Mouse (Mus musculus) macrophage (primary cell): ENCODE results near the gene Rbpms2. TPM values are rescaled to one million over a fixed set of nuclear protein-coding genes. Genes with fewer than 3 reads are reported as not detected.

Experiments used
- H3K27ac ChIP-seq: fragments of 350-480 bp; formaldehyde crosslinking; 2 replicates; pipeline ENCODE4 v1.9.0; 2021
- H3K36me3 ChIP-seq: fragments of 350-480 bp; formaldehyde crosslinking; 2 replicates; pipeline ENCODE4 v1.9.0; 2021; ENCODE audit errors: inconsistent target
- H3K4me3 ChIP-seq: fragments of 350-480 bp; formaldehyde crosslinking; 2 replicates; pipeline ENCODE4 v1.9.0; 2021; ENCODE audit errors: inconsistent target
- H3K79me2 ChIP-seq: fragments of 350-480 bp; formaldehyde crosslinking; 2 replicates; pipeline ENCODE4 v1.9.0; 2021; ENCODE audit errors: inconsistent target
- WGBS: methylation state at CpG from one replicate; pipeline ENCODE4 v1.1.7; 2026; ENCODE audit warnings: inconsistent platforms; ENCODE audit not compliant: missing documents; 5-methylcytosine and 5-hydroxymethylcytosine counted together
- polyA plus RNA-seq: library from polyadenylated mRNA; stranded (reverse); fragments of 250-400 nt; gene quantifications from 3 replicates; pipeline ENCODE4 v1.2.4, GENCODE M21; 2018; ENCODE audit warnings: inconsistent platforms
- total RNA-seq, 78 experiments: library from RNA; depleted of rRNA; stranded (reverse); fragments of 250-400 nt; gene quantifications; 1 replicate in 9 of 78; 2 replicates in 24 of 78; 3 replicates in 43 of 78; 4 replicates in 2 of 78; pipeline ENCODE4 v1.2.4; 2018; ENCODE audit warnings: inconsistent platforms in 56 of 78

Gene Rbpms2
- under 1 TPM in 3 of 26 experiments, not detected in 23; 0.44 to 0.67 (median 0.62) TPM for total RNA-seq (2018; cell fraction: chromatin; rRNA removed)
- total RNA-seq (2018; cell fraction: cytosol; rRNA removed) = under 1 TPM in 15 of 26 experiments, not detected in 11; 0.07 to 0.52 (median 0.22) TPM
- total RNA-seq (2018; cell fraction: nucleus; rRNA removed) = under 1 TPM in 3 of 26 experiments, not detected in 23; 0.36 to 0.56 (median 0.42) TPM
- 0.14 to 0.42 TPM (median 0.28 TPM) in 3 replicates for polyA plus RNA-seq

DNA sequence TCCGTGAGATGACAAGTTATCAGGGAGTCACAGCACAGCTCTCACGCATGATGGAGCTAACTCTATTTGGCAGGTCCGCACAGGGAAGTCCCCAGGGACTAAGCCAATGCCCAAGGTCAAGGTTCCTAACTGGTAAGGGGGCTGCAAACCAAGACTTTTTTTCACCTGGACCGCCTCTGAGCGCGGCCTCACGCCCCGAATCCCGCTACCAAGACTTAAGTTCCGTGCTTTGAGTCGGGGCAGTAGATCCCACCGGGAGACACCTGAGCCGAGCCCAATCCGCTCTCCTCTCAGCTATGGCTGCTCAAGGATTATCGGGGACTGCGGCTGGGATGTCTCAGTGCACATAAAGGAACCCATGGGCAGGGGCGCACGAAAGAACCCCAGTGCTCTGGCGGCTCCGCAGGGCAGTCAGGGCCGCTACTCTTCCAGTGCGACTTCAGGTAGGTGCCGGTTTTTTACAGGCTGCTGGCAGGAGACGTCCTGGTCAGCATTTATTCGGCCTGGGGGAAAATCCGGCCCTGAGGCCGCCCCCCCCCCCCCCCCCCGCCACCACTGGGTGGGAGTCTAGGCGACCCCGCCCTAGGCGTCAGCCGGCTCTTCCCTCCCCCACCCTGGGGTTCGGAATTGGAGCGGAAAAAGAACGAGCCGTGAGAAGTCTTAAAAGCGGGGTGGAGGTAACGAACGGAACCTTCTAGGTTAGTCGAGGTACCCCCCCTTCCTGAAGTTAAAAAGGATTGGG is at the start of gene Rbpms2:
Gene Rbpms2 (plus strand): TSS at position 624 of the 742 bp plus-strand sequence.
- 7% methylated on average over 35 of the region's 40 CpGs for WGBS
- Histone ChIP-seq H3K27ac (no peak within 1 kb of the TSS), H3K36me3 (no peaks in the 10 kb centered on the region), H3K79me2 (no peaks in the 10 kb centered on the region), H3K4me3 (peak within 1 kb of the TSS; percentile 3; the same call in 1 of the 2 replicates)

- peaks cover 4% of the 10 kb centered on the region; the same call in 1 of the 2 replicates for H3K36me3 ChIP-seq
- H3K27ac ChIP-seq = peak within 1 kb of the TSS; percentile 94
- H3K4me3 ChIP-seq = peak within 1 kb of the TSS; percentile 99
- 2% methylated on average over 32 of the region's 45 CpGs for WGBS
- peaks cover 49% of the 10 kb centered on the region for H3K79me2 ChIP-seq
These were observed 49.6 kb upstream of the Rbpms2 start, which contains the start of gene Plekho2 for GRCm38 (mm10) chr9:65579781-65580371. TSS of gene Plekho2 (minus strand) at chr9:65580040.

DNA sequence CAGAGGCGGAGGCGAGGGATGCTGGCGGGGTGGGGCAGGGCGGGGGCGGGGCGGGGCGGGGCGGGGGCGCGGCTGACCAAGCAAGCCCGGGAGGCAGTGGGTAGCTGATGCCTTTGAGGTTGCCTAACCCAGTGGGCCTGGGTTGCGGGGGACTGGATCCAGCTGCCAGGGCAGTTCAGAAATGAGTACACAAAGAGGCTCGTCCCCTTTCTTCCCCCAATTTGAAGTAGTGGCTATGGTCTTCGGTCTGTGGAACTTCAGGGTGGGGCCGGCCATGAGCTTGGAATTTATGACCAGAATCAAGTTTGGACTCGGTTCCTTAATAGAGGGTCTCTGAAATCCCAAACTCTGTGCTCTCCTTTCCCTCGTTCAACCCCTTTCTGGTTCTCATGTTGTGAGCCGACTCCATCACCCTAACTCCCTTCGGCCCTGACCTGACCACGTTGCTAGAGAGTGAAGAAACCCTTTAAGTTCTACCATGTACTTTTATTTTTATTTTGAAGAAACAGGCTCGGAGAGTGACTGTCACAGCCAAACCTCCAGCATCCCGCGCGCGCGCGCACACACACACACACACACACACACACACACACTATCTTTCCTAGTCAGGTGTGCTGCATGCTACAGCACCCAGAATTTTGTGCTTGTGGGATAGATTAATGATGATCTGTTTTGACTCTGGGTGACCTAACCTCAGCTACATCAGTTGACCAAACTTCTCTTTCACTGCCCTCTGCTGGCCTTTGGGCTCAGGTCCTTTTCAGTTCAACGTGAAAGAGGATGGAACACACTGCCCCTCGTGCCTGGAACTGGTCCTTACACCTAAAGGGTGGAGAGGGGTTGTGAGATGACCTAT is 48.8 kb upstream of the Rbpms2 start:
- 2% methylated on average over 23 of the region's 29 CpGs for WGBS
- H3K27ac ChIP-seq = peak overlapping the region; percentile 78
- no peaks in the 10 kb centered on the region for H3K36me3 ChIP-seq
- H3K79me2 ChIP-seq = peaks cover 42% of the 10 kb centered on the region
- H3K4me3 ChIP-seq = peak overlapping the region; percentile 28

DNA sequence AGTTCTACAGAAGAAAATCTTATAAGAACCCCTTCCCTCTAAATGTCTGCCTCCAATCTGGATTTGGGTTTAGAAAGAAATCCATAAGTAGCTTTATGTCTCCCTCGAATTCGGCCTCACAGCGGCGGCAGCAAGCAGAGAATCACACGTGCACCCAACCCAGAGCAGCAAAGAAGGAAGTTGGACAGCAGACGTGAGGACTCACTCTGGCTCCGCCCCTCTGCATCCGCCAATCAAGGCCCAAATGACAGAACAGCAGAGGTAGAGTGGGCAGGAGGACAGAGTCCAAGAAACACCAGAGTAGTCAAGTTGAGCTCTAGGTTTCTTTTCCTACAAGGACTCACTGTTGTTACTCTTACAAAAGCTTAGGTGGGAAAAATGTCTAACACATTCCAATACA is 46.4 kb upstream of the Rbpms2 start:
- Histone ChIP-seq H3K27ac (peak overlapping the region; percentile 54), H3K36me3 (no peaks in the 10 kb centered on the region), H3K79me2 (peaks cover 18% of the 10 kb centered on the region), H3K4me3 (no peak overlapping the region)
- 3% methylated on average over 8 of the region's 8 CpGs for WGBS

GRCm38 (mm10) chr9:65586406-65587269 is 42.8 kb upstream of the Rbpms2 start, which contains the start of gene Pif1:
TSS of gene Pif1 (plus strand) at chr9:65587160.
- H3K27ac ChIP-seq = peak within 1 kb of the TSS; percentile 43
- 15% methylated on average over 27 of the region's 28 CpGs for WGBS

GRCm38 (mm10) chr9:65587270-65587572 is 42.2 kb upstream of the Rbpms2 start:
- no peaks in the 10 kb centered on the region for H3K36me3 ChIP-seq
- H3K27ac ChIP-seq = peak overlapping the region; percentile 43
- WGBS = 2% methylated on average over 6 of the region's 6 CpGs
- H3K4me3 ChIP-seq = peak overlapping the region; percentile 73
- no peaks in the 10 kb centered on the region; the same call in 1 of the 2 replicates for H3K79me2 ChIP-seq

More at GRCm38 (mm10) chr9:65586406-65587269, 42.8 kb upstream of the Rbpms2 start, which contains the start of gene Pif1:
- Histone ChIP-seq H3K36me3 (no peaks in the 10 kb centered on the region), H3K4me3 (peak within 1 kb of the TSS; percentile 73), H3K79me2 (no peaks in the 10 kb centered on the region; the same call in 1 of the 2 replicates)

GRCm38 (mm10) chr9:65587573-65588358 is 41.7 kb upstream of the Rbpms2 start:
- H3K36me3 ChIP-seq = no peaks in the 10 kb centered on the region
- no peaks in the 10 kb centered on the region; the same call in 1 of the 2 replicates for H3K79me2 ChIP-seq
- under 1% methylated on average over 59 of the region's 64 CpGs for WGBS
- H3K27ac ChIP-seq = peak overlapping the region; percentile 43
- peak overlapping the region; percentile 73 for H3K4me3 ChIP-seq

DNA sequence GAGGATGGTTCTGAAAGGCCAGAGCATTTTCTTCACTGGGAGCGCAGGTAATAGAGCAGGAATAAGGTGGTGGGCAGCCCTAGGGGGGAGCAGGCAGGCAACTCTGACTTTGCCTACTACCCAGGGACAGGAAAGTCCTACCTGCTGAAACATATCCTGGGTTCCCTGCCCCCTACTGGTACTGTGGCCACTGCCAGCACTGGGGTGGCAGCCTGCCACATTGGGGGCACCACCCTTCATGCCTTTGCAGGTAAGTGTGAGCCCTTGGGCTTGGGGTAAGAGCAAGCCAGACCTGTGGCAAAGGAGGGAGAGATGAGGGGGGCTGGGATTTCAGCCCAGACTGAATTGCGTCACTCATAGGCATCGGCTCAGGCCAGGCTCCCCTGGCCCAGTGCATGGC is 40.4 kb upstream of the Rbpms2 start:
- WGBS = 68% methylated on average over 3 of the region's 3 CpGs
- H3K79me2 ChIP-seq = no peaks in the 10 kb centered on the region; the same call in 1 of the 2 replicates
- no peak overlapping the region for H3K27ac ChIP-seq
- H3K36me3 ChIP-seq = no peaks in the 10 kb centered on the region
- no peak overlapping the region for H3K4me3 ChIP-seq

DNA sequence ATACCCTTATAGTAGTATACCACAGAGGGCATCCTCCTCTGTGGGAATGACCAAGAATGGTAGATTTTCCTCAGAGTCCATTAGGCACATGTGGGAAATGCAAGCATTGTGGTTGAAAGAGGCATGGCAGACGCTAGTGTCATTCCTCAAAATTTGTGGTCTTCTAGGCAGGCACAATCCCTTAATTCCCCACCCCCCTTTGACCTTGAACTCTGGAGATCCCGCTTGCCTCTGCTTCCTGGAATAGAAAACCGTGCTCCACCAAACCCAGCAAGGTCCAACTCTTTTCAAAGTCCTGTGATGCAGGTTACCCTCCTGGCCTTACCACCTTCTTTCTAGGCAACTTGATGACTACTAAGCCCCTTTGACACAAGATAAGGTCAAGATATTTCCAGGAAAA is 36.7 kb upstream of the Rbpms2 start:
- Histone ChIP-seq H3K4me3 (no peak overlapping the region), H3K27ac (no peak overlapping the region), H3K36me3 (no peaks in the 10 kb centered on the region), H3K79me2 (no peaks in the 10 kb centered on the region; the same call in 1 of the 2 replicates)
- 96% methylated on average over 3 of the region's 3 CpGs for WGBS

DNA sequence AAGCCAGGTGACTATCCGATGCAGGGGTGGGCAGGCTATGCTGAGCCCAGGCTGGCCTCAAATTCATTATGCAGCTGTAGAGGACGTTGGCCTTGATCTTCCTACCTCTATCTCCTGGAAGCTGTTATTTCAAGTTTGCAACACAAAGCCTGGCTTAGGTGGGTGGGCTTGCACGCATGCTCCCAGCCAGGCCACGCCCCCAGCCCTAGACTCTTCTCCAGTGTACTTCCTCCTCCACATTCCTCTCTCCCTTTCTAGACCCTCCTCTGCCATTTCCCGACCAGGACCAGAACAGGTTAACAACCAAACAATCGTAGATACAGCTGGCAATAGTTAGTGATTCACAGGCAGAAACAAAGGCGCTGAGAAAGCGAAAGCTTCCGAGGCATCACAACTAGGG is 35.9 kb upstream of the Rbpms2 start:
- no peak overlapping the region for H3K4me3 ChIP-seq
- H3K36me3 ChIP-seq = no peaks in the 10 kb centered on the region
- no peak overlapping the region for H3K27ac ChIP-seq
- 99% methylated on average over 9 of the region's 9 CpGs for WGBS
- H3K79me2 ChIP-seq = no peaks in the 10 kb centered on the region; the same call in 1 of the 2 replicates

DNA sequence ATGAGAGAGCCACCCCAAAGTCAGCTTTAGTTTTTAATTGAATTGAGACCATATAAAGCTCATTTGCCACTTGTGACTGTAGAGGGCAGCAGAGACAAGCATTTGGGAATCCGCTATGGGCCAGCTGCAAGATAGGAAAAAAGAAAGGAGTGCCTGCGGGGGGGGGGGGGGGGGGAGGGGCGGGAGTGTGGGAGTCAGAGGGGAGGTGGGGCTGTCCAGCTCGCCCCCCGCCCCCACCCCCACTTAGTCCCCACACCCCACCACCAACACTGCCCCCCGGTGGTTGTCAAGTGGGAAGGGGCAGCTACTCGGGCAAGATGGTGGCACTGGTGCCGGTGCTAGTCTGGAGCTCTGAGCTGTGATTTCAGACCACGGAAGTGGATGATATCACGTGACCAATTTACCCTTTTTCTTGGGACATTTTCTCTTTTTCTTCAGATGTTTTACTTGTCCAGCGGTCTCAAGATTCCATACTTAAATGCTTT is 30.6 kb upstream of the Rbpms2 start:
- 37% methylated on average over 6 of the region's 11 CpGs for WGBS
- H3K27ac ChIP-seq = no peak overlapping the region
- no peak overlapping the region for H3K4me3 ChIP-seq
- no peaks in the 10 kb centered on the region for H3K79me2 ChIP-seq
- H3K36me3 ChIP-seq = no peaks in the 10 kb centered on the region

- H3K4me3 ChIP-seq = no peak overlapping the region
- no peaks in the 10 kb centered on the region for H3K36me3 ChIP-seq
- H3K27ac ChIP-seq = no peak overlapping the region
- WGBS = 52% methylated on average over 2 of the region's 2 CpGs
- H3K79me2 ChIP-seq = no peaks in the 10 kb centered on the region
These were observed 28.5 kb upstream of the Rbpms2 start for GRCm38 (mm10) chr9:65600951-65601350.
